Mouse (Mus musculus): Measurements from ENCODE around the gene Mcemp1. TPM values are rescaled to one million over a fixed set of nuclear protein-coding genes. Genes with fewer than 3 reads are reported as not detected.

Gene Mcemp1
- not detected for total RNA-seq (2023)

DNA sequence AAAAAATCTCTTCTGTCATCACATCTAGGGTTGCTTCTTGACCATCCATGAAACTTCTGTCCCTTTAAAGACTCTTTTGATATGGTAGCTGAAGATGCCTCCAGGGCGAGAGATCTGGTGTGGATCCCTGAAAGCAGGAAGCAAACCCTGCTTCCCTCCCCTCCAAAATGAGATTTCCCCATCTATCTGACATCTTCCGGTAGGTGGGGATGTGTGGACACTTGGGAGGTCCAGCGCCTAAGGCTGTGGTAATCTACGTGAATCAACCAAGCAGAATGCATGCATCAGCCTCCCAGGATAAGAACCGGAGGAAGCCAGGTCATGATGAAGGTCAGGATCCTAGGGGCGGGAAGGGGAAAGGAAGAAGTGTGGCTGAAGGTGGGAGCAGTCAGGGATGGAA, at the start of gene Mcemp1:
TSS of gene Mcemp1 (plus strand) at position 248 of the 400 bp plus-strand sequence.

GRCm38 (mm10) chr8:3621199-3621970, 44.2 kb upstream of the Mcemp1 start, which contains the start of the genes Xab2 and Pet100:
Gene Xab2 (minus strand): TSS chr8:3621316.
Gene Pet100 (plus strand): TSS chr8:3621548.

GRCm38 (mm10) chr8:3625445-3625844, 40.1 kb upstream of the Mcemp1 start, which contains the start of gene Pcp2:
Gene Pcp2 (minus strand): TSS chr8:3625545.

DNA sequence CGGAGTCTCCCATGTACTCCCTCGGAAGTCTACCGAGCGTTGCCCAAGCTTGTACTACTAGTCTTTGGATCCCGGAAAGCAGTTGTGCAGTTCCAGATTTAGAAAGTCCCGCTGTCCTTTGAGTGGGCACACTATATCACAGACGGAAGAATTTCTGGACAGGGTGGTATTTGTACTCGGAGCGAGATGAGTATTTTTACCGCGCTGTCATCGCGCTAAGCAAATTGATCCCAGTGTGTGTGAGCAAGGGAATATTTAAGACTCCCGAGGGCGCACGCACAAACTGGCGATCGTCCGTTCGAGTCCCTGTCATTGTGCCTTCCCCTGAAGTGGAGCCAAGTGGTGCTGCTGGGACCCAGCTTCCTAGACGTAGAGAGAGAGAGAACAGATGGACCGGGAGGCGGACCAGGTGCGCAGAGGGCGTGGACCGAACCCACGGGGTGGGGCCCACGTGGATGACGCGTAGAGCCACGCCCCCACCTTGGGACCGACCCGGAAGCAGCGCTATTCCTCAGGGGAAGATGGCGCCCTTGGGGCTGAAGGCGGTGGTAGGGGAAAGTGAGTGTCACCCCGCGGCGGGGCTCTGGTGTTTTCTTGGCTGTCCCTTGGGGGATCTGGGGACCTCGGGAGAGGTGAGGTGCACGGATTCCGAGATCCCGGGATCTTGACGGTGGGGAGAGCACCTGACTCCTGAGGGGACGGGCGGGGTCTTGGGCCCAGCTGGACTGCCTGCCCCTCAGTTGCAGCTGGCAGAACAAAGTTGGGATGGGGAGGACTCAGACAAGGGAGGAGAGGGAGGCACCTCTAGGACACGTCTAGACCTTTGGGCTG, 34.7 kb upstream of the Mcemp1 start, which contains the start of gene Stxbp2:
TSS of gene Stxbp2 (plus strand) at position 309 of the 831 bp plus-strand sequence.

DNA sequence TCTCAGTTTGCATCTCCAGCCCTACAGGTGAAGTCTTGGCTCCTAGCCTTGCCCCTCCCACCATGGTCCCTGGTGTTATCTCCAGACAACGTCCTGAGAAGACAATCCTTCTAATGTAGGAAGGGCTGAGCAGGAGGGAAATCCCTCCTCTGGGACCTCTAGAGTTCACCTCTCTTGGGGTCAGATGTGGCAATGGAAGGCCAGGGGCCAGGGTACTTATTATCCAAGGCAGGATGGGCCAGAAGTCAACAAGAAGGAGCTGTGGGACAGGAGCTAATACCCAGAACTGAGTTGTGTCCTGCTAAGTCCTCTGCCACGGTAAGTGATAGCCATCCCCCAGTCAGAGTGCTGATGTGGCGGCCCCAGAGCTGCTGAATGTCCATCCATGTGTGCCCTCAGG, 10.0 kb upstream of the Mcemp1 start, which contains the start of gene Retn:
TSS of gene Retn (plus strand) at position 245 of the 400 bp plus-strand sequence.

DNA sequence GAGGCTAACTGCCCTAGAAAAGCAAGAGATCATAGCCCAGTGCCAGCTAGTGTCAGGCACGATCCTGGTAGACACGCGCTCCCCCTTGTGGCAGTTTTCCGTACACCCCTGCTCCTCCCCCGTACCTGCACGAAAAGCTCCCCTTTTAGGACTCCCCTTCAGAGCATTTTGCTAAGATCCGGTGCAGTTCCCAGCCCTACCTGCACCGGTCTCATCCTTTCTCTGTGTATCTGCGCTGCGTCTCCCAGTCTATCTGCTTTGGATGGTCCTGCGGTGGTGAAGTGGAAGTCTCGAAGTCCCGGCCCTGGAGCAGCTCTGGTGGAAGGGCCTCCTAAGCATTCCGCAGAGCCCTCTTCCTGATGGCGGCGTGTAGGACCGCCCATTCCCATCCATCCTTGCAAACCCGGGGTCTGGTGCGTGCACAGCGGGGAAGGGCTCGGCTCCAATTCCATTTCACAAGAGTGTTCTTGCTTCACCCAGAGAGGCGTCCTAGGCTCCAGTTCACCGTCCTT, 6.5 kb downstream of the Mcemp1 start, which contains the start of gene Fcor:
TSS of gene Fcor (minus strand) at position 383 of the 512 bp plus-strand sequence.

GRCm38 (mm10) chr8:3676131-3676992, 10.8 kb downstream of the Mcemp1 start, which contains the start of gene Trappc5:
Gene Trappc5 (plus strand): TSS chr8:3676299.

GRCm38 (mm10) chr8:3694121-3694520, 28.6 kb downstream of the Mcemp1 start, which contains the start of gene Fcer2a:
Gene Fcer2a (minus strand): TSS chr8:3694175.

Other genes starting within 250 kb of the Mcemp1 start
- gene Pex11g, start 198.1 kb upstream of the Mcemp1 start, total RNA-seq (2023), result 1 to 10 TPM; 1.4 to 2.4 TPM
- gene Tex45, start 194.9 kb upstream of the Mcemp1 start, total RNA-seq (2023), result 1 to 10 TPM; 5.0 to 8.3 TPM
- gene Zfp358, start 172.6 kb upstream of the Mcemp1 start, total RNA-seq (2023), result 1 to 10 TPM; 8.7 to 10.0 TPM
- gene Mcoln1, start 165.3 kb upstream of the Mcemp1 start, total RNA-seq (2023), result 100 to 1,000 TPM; 105 to 106 TPM
- 10 to 100 TPM; 78.0 to 82.4 TPM for gene Pnpla6, start 150.4 kb upstream of the Mcemp1 start, total RNA-seq (2023)
- gene C330021F23Rik, start 97.8 kb upstream of the Mcemp1 start, total RNA-seq (2023), result not detected
- gene Camsap3, start 78.5 kb upstream of the Mcemp1 start, total RNA-seq (2023), result not detected
- gene Xab2, start 44.4 kb upstream of the Mcemp1 start, total RNA-seq (2023), result 10 to 100 TPM; 87.4 to 92.4 TPM
- 10 to 100 TPM; 67.1 to 68.4 TPM for gene Pet100, start 44.2 kb upstream of the Mcemp1 start, total RNA-seq (2023)
- not detected for gene Pcp2, start 40.2 kb upstream of the Mcemp1 start, total RNA-seq (2023)
- 100 to 1,000 TPM; 259 to 269 TPM for gene Stxbp2, start 34.8 kb upstream of the Mcemp1 start, total RNA-seq (2023)
- not detected for gene Retn, start 10.0 kb upstream of the Mcemp1 start, total RNA-seq (2023)
- not detected for gene Fcor, start 6.6 kb downstream of the Mcemp1 start, total RNA-seq (2023)
- gene Trappc5, start 10.5 kb downstream of the Mcemp1 start, total RNA-seq (2023), result 10 to 100 TPM; 23.4 to 28.8 TPM
- 100 to 1,000 TPM; 596 to 740 TPM for gene Fcer2a, start 28.4 kb downstream of the Mcemp1 start, total RNA-seq (2023)
- gene Clec4g, start 54.9 kb downstream of the Mcemp1 start, total RNA-seq (2023), result not detected
- gene Cd209a, start 83.2 kb downstream of the Mcemp1 start, total RNA-seq (2023), result 1 to 10 TPM; 1.0 to 1.1 TPM
- gene Cd209e, start 188.6 kb downstream of the Mcemp1 start, total RNA-seq (2023), result not detected
- not detected for gene Cd209d, start 212.8 kb downstream of the Mcemp1 start, total RNA-seq (2023)

All from B cell, adult 67 days (primary cell).